Mouse (Mus musculus) liver, embryonic 15.5 days (tissue): ENCODE data around the gene Ppp4r3b. TPM values are rescaled to one million over a fixed set of nuclear protein-coding genes. Genes with fewer than 3 reads are reported as not detected.

Source experiments
- ATAC-seq: fragments of 200-750 bp; cut with Nextera tagmentation; 2 replicates; pipeline ENCODE4 v1.8.0; 2017; ENCODE audit warnings: moderate number of reproducible peaks, mild to moderate bottlenecking, moderate library complexity; ENCODE audit not compliant: insufficient read depth
- H3K27ac ChIP-seq: fragments of 300-500 bp; sonication (generic); replicated peaks from 2 replicates; pipeline ENCODE4 v1.5.1; 2015; ENCODE audit warnings: mild to moderate bottlenecking, inconsistent platforms
- H3K27me3 ChIP-seq: fragments of 300-500 bp; sonication (generic); 2 replicates; pipeline ENCODE4 v1.6.1; 2015; ENCODE audit warnings: mild to moderate bottlenecking, inconsistent platforms
- H3K36me3 ChIP-seq: fragments of 300-500 bp; sonication (generic); replicated peaks from 2 replicates; pipeline ENCODE4 v1.6.1; 2015; ENCODE audit warnings: moderate library complexity, mild to moderate bottlenecking, inconsistent platforms
- H3K4me1 ChIP-seq: fragments of 300-500 bp; sonication (generic); replicated peaks from 2 replicates; pipeline ENCODE4 v1.6.1; 2015; ENCODE audit warnings: inconsistent platforms
- H3K4me2 ChIP-seq: fragments of 300-500 bp; sonication (generic); 2 replicates; pipeline ENCODE4 v1.6.1; 2015; ENCODE audit warnings: moderate library complexity, mild to moderate bottlenecking, inconsistent platforms
- H3K4me3 ChIP-seq: fragments of 300-500 bp; sonication (generic); replicated peaks from 2 replicates; pipeline ENCODE4 v1.5.1; 2015; ENCODE audit warnings: mild to moderate bottlenecking, inconsistent platforms
- H3K9ac ChIP-seq: fragments of 300-500 bp; sonication (generic); 2 replicates; pipeline ENCODE4 v1.6.1; 2015; ENCODE audit warnings: moderate library complexity, mild to moderate bottlenecking, inconsistent platforms
- H3K9me3 ChIP-seq: fragments of 300-500 bp; sonication (generic); replicated peaks from 2 replicates; pipeline ENCODE4 v1.6.1; 2016; ENCODE audit warnings: inconsistent platforms
- WGBS: fragments of 180-500 bp; shearing (Covaris S2); methylation state at CpG from one replicate; pipeline ENCODE4 v1.1.7; 2015; ENCODE audit warnings: mixed read lengths; ENCODE audit not compliant: insufficient replicate concordance; 5-methylcytosine and 5-hydroxymethylcytosine counted together
- polyA plus RNA-seq: library from polyadenylated mRNA; unstranded; fragments of >200 nt; fragmentation: Nextera tagmentation; extraction: Ambion mirVana; gene quantifications from 2 replicates; pipeline ENCODE4 v1.2.1, GENCODE M21; 2015

Gene Ppp4r3b
- polyA plus RNA-seq, 1 experiment from 2014 or later = 42.7 TPM

GRCm38 (mm10) chr11:29238047-29238446 is 65.4 kb downstream of the Ppp4r3b start:
- no peaks in the 10 kb centered on the region for H3K27me3 ChIP-seq
- peaks cover 9% of the 10 kb centered on the region; the same call in 1 of the 2 replicates for H3K36me3 ChIP-seq
- ATAC-seq = no peak
- H3K4me2 ChIP-seq = no peak overlapping the region
- no peak overlapping the region for H3K4me3 ChIP-seq
- no peaks in the 10 kb centered on the region for H3K4me1 ChIP-seq
- no peak overlapping the region for H3K27ac ChIP-seq
- no peak overlapping the region for H3K9ac ChIP-seq
- H3K9me3 ChIP-seq = no peaks in the 10 kb centered on the region

- WGBS = 78% methylated on average over 3 of the region's 3 CpGs
- Histone ChIP-seq H3K9ac (no peak overlapping the region), H3K27me3 (no peaks in the 10 kb centered on the region), H3K4me3 (no peak overlapping the region), H3K27ac (no peak overlapping the region), H3K4me1 (no peaks in the 10 kb centered on the region), H3K36me3 (peaks cover 5% of the 10 kb centered on the region; the same call in 1 of the 2 replicates), H3K9me3 (no peaks in the 10 kb centered on the region), H3K4me2 (no peak overlapping the region)
- no peak for ATAC-seq
Observed at GRCm38 (mm10) chr11:29238551-29238950, 65.9 kb downstream of the Ppp4r3b start.

GRCm38 (mm10) chr11:29239353-29239752 is 66.7 kb downstream of the Ppp4r3b start:
- ATAC-seq = no peak
- H3K4me2 ChIP-seq = no peak overlapping the region
- no peaks in the 10 kb centered on the region for H3K9me3 ChIP-seq
- no peak overlapping the region for H3K4me3 ChIP-seq
- no peak overlapping the region for H3K27ac ChIP-seq
- H3K27me3 ChIP-seq = no peaks in the 10 kb centered on the region
- H3K36me3 ChIP-seq = 0 out of 2 replicates have a peak, but pooled peaks cover 4% of the 10 kb centered on the region
- no peak overlapping the region for H3K9ac ChIP-seq
- 77% methylated on average over 1 of the region's 1 CpGs for WGBS
- H3K4me1 ChIP-seq = no peaks in the 10 kb centered on the region

- H3K9me3 ChIP-seq = no peaks in the 10 kb centered on the region
- H3K27ac ChIP-seq = no peak overlapping the region
- H3K27me3 ChIP-seq = no peaks in the 10 kb centered on the region
- 73% methylated on average over 4 of the region's 4 CpGs for WGBS
- H3K36me3 ChIP-seq = 0 out of 2 replicates have a peak, but pooled peaks cover 4% of the 10 kb centered on the region
- no peak overlapping the region for H3K4me2 ChIP-seq
- no peak for ATAC-seq
- H3K4me1 ChIP-seq = peaks cover 8% of the 10 kb centered on the region
- H3K9ac ChIP-seq = no peak overlapping the region
- no peak overlapping the region for H3K4me3 ChIP-seq
Observed at GRCm38 (mm10) chr11:29241961-29242360, 69.3 kb downstream of the Ppp4r3b start.

- peak overlapping the region; percentile 81 for H3K4me3 ChIP-seq
- 0 out of 2 replicates have a peak, but pooled peaks cover 4% of the 10 kb centered on the region for H3K36me3 ChIP-seq
- H3K9me3 ChIP-seq = no peaks in the 10 kb centered on the region
- H3K4me1 ChIP-seq = peaks cover 8% of the 10 kb centered on the region
- H3K27me3 ChIP-seq = no peaks in the 10 kb centered on the region
- no peak overlapping the region for H3K9ac ChIP-seq
- no peak for ATAC-seq
- H3K27ac ChIP-seq = no peak overlapping the region
- H3K4me2 ChIP-seq = peak overlapping the region; percentile 74
- WGBS = 57% methylated on average over 4 of the region's 4 CpGs
Observed at GRCm38 (mm10) chr11:29245988-29246387, 73.3 kb downstream of the Ppp4r3b start.

- H3K36me3 ChIP-seq = 0 out of 2 replicates have a peak, but pooled peaks cover 4% of the 10 kb centered on the region
- peak within 1 kb of the TSS; percentile 74 for H3K4me2 ChIP-seq
- H3K27ac ChIP-seq = no peak within 1 kb of the TSS
- WGBS = under 1% methylated on average over 53 of the region's 53 CpGs
- H3K9ac ChIP-seq = peak within 1 kb of the TSS; percentile 61
- peak within 1 kb of the TSS; percentile 81 for H3K4me3 ChIP-seq
- ATAC-seq = peak; percentile 100
- H3K27me3 ChIP-seq = no peaks in the 10 kb centered on the region
- H3K9me3 ChIP-seq = no peaks in the 10 kb centered on the region
- peaks cover 8% of the 10 kb centered on the region for H3K4me1 ChIP-seq
Observed at GRCm38 (mm10) chr11:29246883-29247650, 74.4 kb downstream of the Ppp4r3b start, which contains the start of gene Cfap36. Gene Cfap36, minus strand, starts transcription at chr11:29247409.

- Histone ChIP-seq H3K27me3 (no peaks in the 10 kb centered on the region), H3K36me3 (no peaks in the 10 kb centered on the region), H3K4me2 (peak overlapping the region; percentile 74), H3K27ac (no peak overlapping the region), H3K4me3 (peak overlapping the region; percentile 81), H3K4me1 (peaks cover 8% of the 10 kb centered on the region), H3K9me3 (no peaks in the 10 kb centered on the region), H3K9ac (no peak overlapping the region)
- ATAC-seq = no peak
- WGBS = 100% methylated on average over 1 of the region's 1 CpGs
Observed at GRCm38 (mm10) chr11:29247725-29248124, 75.0 kb downstream of the Ppp4r3b start.

GRCm38 (mm10) chr11:29248386-29248785 is 75.7 kb downstream of the Ppp4r3b start:
- no peak overlapping the region for H3K9ac ChIP-seq
- no peaks in the 10 kb centered on the region for H3K9me3 ChIP-seq
- no peak for ATAC-seq
- H3K4me1 ChIP-seq = peaks cover 8% of the 10 kb centered on the region
- no peaks in the 10 kb centered on the region for H3K27me3 ChIP-seq
- H3K36me3 ChIP-seq = no peaks in the 10 kb centered on the region
- H3K4me2 ChIP-seq = no peak overlapping the region
- WGBS = 85% methylated on average over 5 of the region's 5 CpGs
- H3K27ac ChIP-seq = no peak overlapping the region
- no peak overlapping the region for H3K4me3 ChIP-seq

GRCm38 (mm10) chr11:29254643-29255042 is 82.0 kb downstream of the Ppp4r3b start:
- H3K4me2 ChIP-seq = no peak overlapping the region
- no peaks in the 10 kb centered on the region for H3K36me3 ChIP-seq
- no peak overlapping the region for H3K9ac ChIP-seq
- no peak overlapping the region for H3K27ac ChIP-seq
- no peak for ATAC-seq
- H3K4me1 ChIP-seq = no peaks in the 10 kb centered on the region
- no peak overlapping the region for H3K4me3 ChIP-seq
- H3K9me3 ChIP-seq = no peaks in the 10 kb centered on the region
- WGBS = 51% methylated on average over 1 of the region's 1 CpGs
- H3K27me3 ChIP-seq = no peaks in the 10 kb centered on the region

GRCm38 (mm10) chr11:29267824-29268223 is 95.1 kb downstream of the Ppp4r3b start:
- WGBS = 17% methylated on average over 3 of the region's 3 CpGs
- H3K4me1 ChIP-seq = no peaks in the 10 kb centered on the region
- no peak overlapping the region for H3K27ac ChIP-seq
- no peak overlapping the region for H3K4me2 ChIP-seq
- no peak overlapping the region for H3K9ac ChIP-seq
- ATAC-seq = no peak
- no peaks in the 10 kb centered on the region for H3K27me3 ChIP-seq
- no peaks in the 10 kb centered on the region for H3K36me3 ChIP-seq
- H3K4me3 ChIP-seq = no peak overlapping the region
- H3K9me3 ChIP-seq = no peaks in the 10 kb centered on the region
